Mouse (Mus musculus): ENCODE results near the gene Wdr60.

DNA sequence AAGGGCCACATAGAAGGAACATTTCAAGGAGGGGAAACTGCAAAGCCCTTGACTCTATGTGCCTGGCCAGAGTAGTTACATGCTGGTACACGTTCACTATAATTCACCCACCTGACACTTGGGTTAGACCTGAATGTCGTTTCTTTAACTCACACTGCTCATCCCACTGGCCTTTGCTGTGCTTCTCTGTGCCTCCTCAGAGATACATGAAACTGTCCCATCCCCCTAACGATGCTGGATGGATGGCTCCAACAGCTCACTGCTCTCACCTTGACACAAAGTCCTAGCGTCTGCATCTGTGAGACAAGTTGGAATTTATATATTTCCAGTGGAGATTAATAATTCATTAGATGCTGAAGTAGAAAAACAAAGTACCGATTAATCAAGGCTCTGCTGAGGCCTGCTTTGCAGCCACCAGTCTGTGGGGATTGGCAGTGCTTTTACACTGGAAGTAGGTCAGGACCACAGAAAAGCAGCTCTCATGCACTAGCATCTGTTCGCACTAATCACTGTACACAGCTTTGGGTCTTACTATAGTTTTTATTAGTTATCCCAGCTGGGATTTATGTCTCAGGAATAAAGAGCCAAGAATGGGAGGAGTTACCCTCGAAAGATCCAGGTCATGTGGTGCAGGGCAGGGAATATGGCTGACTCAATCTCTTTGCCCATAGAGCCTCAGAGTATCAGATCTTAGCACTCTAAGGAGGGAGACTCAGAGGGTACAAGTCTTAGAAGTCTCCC, 105.9 kb downstream of the Wdr60 start:
- no peak for TF ChIP-seq CTCF (IDR thresholded peaks at IDR 0.05; ENCODE audit: borderline replicate concordance, control insufficient read depth, extremely low read depth, insufficient read depth, low read length, poor library complexity)
- TF ChIP-seq POLR2A (IDR thresholded peaks at IDR 0.05; ENCODE audit: control insufficient read depth, extremely low read depth, insufficient read depth, low read length, poor library complexity), result no peak
